19 mouse cellular contexts compared by ENCODE assay signal in the genomic region with DNA sequence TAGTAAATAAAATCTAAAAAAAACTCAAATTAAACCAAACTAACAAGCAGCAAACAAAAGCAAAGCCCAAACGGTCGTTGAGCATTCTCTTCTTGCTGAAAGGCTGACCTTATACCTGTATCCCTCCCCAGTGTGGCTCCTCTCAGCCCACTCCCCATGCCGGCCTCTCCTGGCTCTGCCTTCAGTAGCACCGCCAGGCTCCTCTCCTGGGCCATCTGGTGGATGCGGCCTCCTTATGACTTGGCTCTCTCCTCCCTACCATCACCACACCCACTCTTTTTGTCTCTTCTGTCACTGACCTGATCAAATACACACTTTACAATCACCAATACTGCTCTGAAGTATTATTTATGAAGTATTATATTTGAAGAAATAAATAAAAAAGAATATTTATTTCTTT.
A peak's percentile ranks its signal among the peaks of the same experiment; 100 is the strongest.
DNase-seq lines count a peak whose midpoint lies in the region; ATAC-seq and TF ChIP-seq lines count a peak whose summit lies in the region.
"Had no signal": no experiment of that assay in that cellular context is flagged by ENCODE, and none has a peak within 500 bp of the region (broad histone marks: within the 10 kb centered on the region; RNA-seq: fewer than 3 reads in every experiment).

No protein-coding gene starts in this region.

- no peak overlapping the region for H3K9ac ChIP-seq in heart, embryonic 12.5 days
- H3K9ac ChIP-seq: embryonic facial prominence, embryonic 15.5 days; hindbrain, embryonic 15.5 days had no signal

- no peaks in the 10 kb centered on the region for H3K9me3 ChIP-seq in heart, embryonic 12.5 days (replicated peaks)
- H3K9me3 ChIP-seq: embryonic facial prominence, embryonic 15.5 days; forebrain, embryonic 10.5 days; hindbrain, embryonic 10.5 days; hindbrain, embryonic 15.5 days had no signal

- H3K27ac ChIP-seq in gastrocnemius, adult 2 months, result no peak overlapping the region; the same call in 1 of the 2 replicates
- H3K27ac ChIP-seq in heart, embryonic 12.5 days (ENCODE audit: poor library complexity, severe bottlenecking), result no peak overlapping the region
- H3K27ac ChIP-seq: embryonic facial prominence, embryonic 15.5 days; forebrain, embryonic 10.5 days; hindbrain, embryonic 10.5 days; hindbrain, embryonic 15.5 days had no signal

- 83% methylated on average over 5 of the region's 5 CpGs for WGBS in heart, embryonic 12.5 days

- peaks cover 4% of the 10 kb centered on the region for H3K4me1 ChIP-seq in heart, embryonic 12.5 days (replicated peaks)
- H3K4me1 ChIP-seq: forebrain, embryonic 10.5 days; hindbrain, embryonic 10.5 days; hindbrain, embryonic 15.5 days had no signal

- ATAC-seq in heart, embryonic 12.5 days (ENCODE audit: insufficient number of reproducible peaks, low FRiP score), result no peak
- ATAC-seq: forebrain, embryonic 14.5 days; intestine, embryonic 16.5 days had no signal

- no peak overlapping the region for H3K4me2 ChIP-seq in heart, embryonic 12.5 days
- H3K4me2 ChIP-seq: embryonic facial prominence, embryonic 15.5 days; heart, embryonic 11.5 days; hindbrain, embryonic 15.5 days had no signal

- intact Hi-C loops in gastrocnemius, adult 2 months (cut with DNase I), result no loop called here
- intact Hi-C loops in gastrocnemius, postnatal 14 days (cut with DNase I; ENCODE audit: low total_unique reads), result no loop called here

- peaks cover 30% of the 10 kb centered on the region for H3K36me3 ChIP-seq in heart, embryonic 12.5 days

- TF ChIP-seq CTCF in gastrocnemius, adult 2 months (IDR thresholded peaks at IDR 0.05), result no peak

- DNase-seq in gastrocnemius, adult 2 months, result peak; percentile 21
- DNase-seq in gastrocnemius, postnatal 14 days, result no peak
- peak; percentile 76 to 86 for DNase-seq in cerebellum, adult 18-20 months
- DNase-seq in cerebellum, adult 9-11 months, result peak; percentile 87
- DNase-seq in cerebellum, postnatal 36 days, result peak; percentile 77 to 82
- DNase-seq in adrenal gland, adult 18-20 months (ENCODE audit: low spot score in 2 of 2), result no peak
- no peak for DNase-seq in right cerebral cortex, postnatal 36 days (ENCODE audit: low spot score in 2 of 2)
- DNase-seq: adrenal gland, postnatal 14 days; heart, adult 18-20 months; kidney, adult 2 months had no signal

- H3K27me3 ChIP-seq in heart, embryonic 12.5 days (replicated peaks), result no peaks in the 10 kb centered on the region
- H3K27me3 ChIP-seq: embryonic facial prominence, embryonic 15.5 days; hindbrain, embryonic 15.5 days had no signal

- no peak overlapping the region for H3K4me3 ChIP-seq in gastrocnemius, adult 2 months
- no peak overlapping the region for H3K4me3 ChIP-seq in heart, embryonic 12.5 days
- H3K4me3 ChIP-seq: embryonic facial prominence, embryonic 15.5 days; erythroblast, embryonic 14.5 days; forebrain, embryonic 10.5 days; hindbrain, embryonic 10.5 days; hindbrain, embryonic 15.5 days had no signal

Comparison
In these comparisons a context has a peak if more than half of its experiments do, and no peak if none do; other contexts are left out.
1. DNase-seq: peak in gastrocnemius, adult 2 months (single experiment), cerebellum, adult 18-20 months (2 of 2), cerebellum, adult 9-11 months (single experiment) and cerebellum, postnatal 36 days (2 of 2); none in gastrocnemius, postnatal 14 days (single experiment), adrenal gland, adult 18-20 months (0 of 2) and right cerebral cortex, postnatal 36 days (0 of 2).